Mouse (Mus musculus) liver, embryonic 12.5 days (tissue): ENCODE measurements around the gene Adig. TPM values are rescaled to one million over a fixed set of nuclear protein-coding genes. Genes with fewer than 3 reads are reported as not detected.

ENCODE experiments used
- ATAC-seq: fragments of 200-750 bp; cut with Nextera tagmentation; 2 replicates; pipeline ENCODE4 v1.8.0; 2017; ENCODE audit warnings: moderate number of reproducible peaks, mild to moderate bottlenecking, moderate library complexity
- H3K27ac ChIP-seq: fragments of 300-500 bp; sonication (generic); 2 replicates; pipeline ENCODE4 v1.5.1; 2016; ENCODE audit warnings: mild to moderate bottlenecking
- H3K27me3 ChIP-seq: fragments of 300-500 bp; sonication (generic); replicated peaks from 2 replicates; pipeline ENCODE4 v1.6.1; 2016; ENCODE audit warnings: mild to moderate bottlenecking, moderate library complexity
- H3K36me3 ChIP-seq: fragments of 300-500 bp; sonication (generic); 2 replicates; pipeline ENCODE4 v1.6.1; 2016; ENCODE audit warnings: mild to moderate bottlenecking, moderate library complexity
- H3K4me1 ChIP-seq: fragments of 300-500 bp; sonication (generic); 2 replicates; pipeline ENCODE4 v1.6.1; 2016
- H3K4me2 ChIP-seq: fragments of 300-500 bp; sonication (generic); 2 replicates; pipeline ENCODE4 v1.6.1; 2016; ENCODE audit warnings: mild to moderate bottlenecking, moderate library complexity
- H3K4me3 ChIP-seq: fragments of 300-500 bp; sonication (generic); 2 replicates; pipeline ENCODE4 v1.5.1; 2016; ENCODE audit warnings: mild to moderate bottlenecking, moderate library complexity
- H3K9ac ChIP-seq: fragments of 300-500 bp; sonication (generic); 2 replicates; pipeline ENCODE4 v1.6.1; 2016; ENCODE audit warnings: mild to moderate bottlenecking, moderate library complexity
- H3K9me3 ChIP-seq: fragments of 300-500 bp; sonication (generic); replicated peaks from 2 replicates; pipeline ENCODE4 v1.6.1; 2016; ENCODE audit warnings: mild to moderate bottlenecking, moderate library complexity
- WGBS: fragments of 180-500 bp; shearing (Covaris S2); methylation state at CpG from one replicate; pipeline ENCODE4 v1.1.7; 2016; ENCODE audit not compliant: insufficient replicate concordance; 5-methylcytosine and 5-hydroxymethylcytosine counted together
- polyA plus RNA-seq: library from polyadenylated mRNA; unstranded; fragments of >200 nt; fragmentation: Nextera tagmentation; extraction: Ambion mirVana; gene quantifications from 2 replicates; pipeline ENCODE4 v1.2.1, GENCODE M21; 2016

Gene Adig
- polyA plus RNA-seq, 1 experiment from 2014 or later, result not detected

DNA sequence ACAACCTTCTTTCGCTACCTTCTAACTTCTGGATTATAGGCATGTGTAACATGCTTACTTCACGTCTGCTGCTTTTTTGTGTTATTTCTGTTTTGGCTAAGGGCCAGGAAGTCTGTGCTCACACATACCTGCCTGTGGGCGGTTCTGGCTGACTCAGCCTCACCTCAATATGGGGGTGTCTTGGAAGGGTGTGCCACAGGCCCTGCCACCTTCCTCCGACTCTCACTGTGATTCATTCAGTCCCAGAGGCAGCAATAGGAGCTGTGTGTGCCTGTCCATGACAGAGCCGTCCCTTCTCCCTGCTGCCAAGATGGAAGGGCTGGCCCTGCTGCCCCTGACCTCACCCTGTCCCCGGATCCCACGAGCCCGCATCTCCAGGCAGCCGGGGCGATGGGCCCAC, 10.1 kb downstream of the Adig start, which contains the start of gene Arhgap40:
Arhgap40 (plus strand) TSS at position 269 of the 400 bp plus-strand sequence.
- Histone ChIP-seq H3K36me3 (no peaks in the 10 kb centered on the region), H3K9ac (no peak within 1 kb of the TSS), H3K9me3 (no peaks in the 10 kb centered on the region), H3K4me1 (no peaks in the 10 kb centered on the region), H3K27ac (no peak within 1 kb of the TSS), H3K4me2 (no peak within 1 kb of the TSS), H3K27me3 (no peaks in the 10 kb centered on the region), H3K4me3 (no peak within 1 kb of the TSS)
- 69% methylated on average over 10 of the region's 10 CpGs for WGBS
- ATAC-seq, result no peak

DNA sequence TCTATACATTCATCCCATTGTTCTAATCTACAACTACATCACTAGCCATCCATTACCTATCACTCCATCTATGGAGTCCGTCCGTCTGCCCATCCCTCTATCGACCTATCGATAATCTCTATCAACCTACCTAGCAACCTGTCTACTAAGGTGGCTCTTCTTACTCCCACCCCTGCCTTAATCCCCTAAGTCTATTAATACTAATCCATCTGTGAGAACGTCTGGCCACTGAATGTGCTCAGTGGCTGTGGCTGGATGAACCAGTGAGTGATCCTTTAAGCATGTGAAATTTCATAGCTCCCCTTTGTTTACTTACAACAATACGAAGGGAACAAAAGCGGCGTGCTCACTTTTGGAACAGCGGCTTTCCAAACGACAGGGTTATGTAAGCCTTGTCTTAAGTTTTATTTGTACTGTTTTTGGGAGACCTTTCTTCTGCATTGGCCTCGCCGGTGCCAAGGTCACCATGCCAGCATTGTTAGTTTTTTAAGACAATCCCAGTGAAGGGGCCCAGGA, 11.5 kb downstream of the Adig start:
- H3K9me3 ChIP-seq, result no peaks in the 10 kb centered on the region
- H3K4me3 ChIP-seq, result no peak overlapping the region
- 75% methylated on average over 12 of the region's 12 CpGs for WGBS
- no peak for ATAC-seq
- H3K27me3 ChIP-seq, result no peaks in the 10 kb centered on the region
- no peak overlapping the region for H3K4me2 ChIP-seq
- no peak overlapping the region for H3K27ac ChIP-seq
- no peak overlapping the region for H3K9ac ChIP-seq
- H3K36me3 ChIP-seq, result no peaks in the 10 kb centered on the region
- no peaks in the 10 kb centered on the region for H3K4me1 ChIP-seq

DNA sequence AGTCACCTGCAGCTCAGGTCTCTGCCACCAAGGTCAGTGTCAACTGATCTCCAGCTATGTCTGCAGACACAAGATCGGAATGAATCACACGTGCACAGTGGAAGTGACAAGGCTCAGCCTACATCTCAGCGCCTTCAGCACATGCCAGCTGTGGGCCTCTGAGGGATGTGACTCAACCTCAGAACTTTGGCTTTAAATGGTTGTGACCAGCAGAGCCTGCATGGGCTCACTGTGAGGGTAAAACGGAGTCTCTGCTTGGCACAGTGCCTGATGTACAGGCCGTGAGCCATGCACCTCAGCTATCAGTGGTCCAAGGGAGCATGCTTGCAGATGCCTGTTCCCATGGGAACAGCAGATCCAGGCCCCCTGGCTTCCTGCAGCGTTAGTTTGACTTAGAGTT, 16.2 kb downstream of the Adig start:
- H3K9ac ChIP-seq, result no peak overlapping the region
- no peak overlapping the region for H3K4me3 ChIP-seq
- H3K9me3 ChIP-seq, result no peaks in the 10 kb centered on the region
- no peak overlapping the region for H3K4me2 ChIP-seq
- no peaks in the 10 kb centered on the region for H3K4me1 ChIP-seq
- no peaks in the 10 kb centered on the region for H3K36me3 ChIP-seq
- no peak for ATAC-seq
- H3K27ac ChIP-seq, result no peak overlapping the region
- no peaks in the 10 kb centered on the region for H3K27me3 ChIP-seq
- 57% methylated on average over 6 of the region's 6 CpGs for WGBS

DNA sequence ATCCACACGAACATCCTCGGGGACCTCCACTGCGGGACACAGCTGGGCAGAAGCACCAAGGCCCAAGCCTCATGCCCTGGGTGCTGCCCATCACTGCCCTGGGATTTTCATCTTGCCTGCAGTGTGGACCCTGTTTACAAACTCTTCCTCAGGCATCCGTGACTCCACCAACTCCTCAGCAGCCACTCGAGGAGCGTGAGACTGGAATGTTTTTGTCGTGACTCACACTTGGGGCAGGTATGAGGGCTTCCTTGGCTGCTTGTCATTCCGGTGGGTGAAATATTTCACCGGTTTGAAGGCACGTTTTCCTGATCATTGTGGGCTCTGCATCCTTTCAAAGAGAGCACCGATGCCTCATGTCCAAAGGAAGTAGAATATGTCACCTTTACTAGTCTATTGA, 16.7 kb downstream of the Adig start:
- Histone ChIP-seq H3K27ac (no peak overlapping the region), H3K4me2 (no peak overlapping the region), H3K27me3 (no peaks in the 10 kb centered on the region), H3K9ac (no peak overlapping the region), H3K9me3 (no peaks in the 10 kb centered on the region), H3K4me1 (no peaks in the 10 kb centered on the region), H3K4me3 (no peak overlapping the region), H3K36me3 (no peaks in the 10 kb centered on the region)
- ATAC-seq, result no peak
- WGBS, result 61% methylated on average over 11 of the region's 11 CpGs

DNA sequence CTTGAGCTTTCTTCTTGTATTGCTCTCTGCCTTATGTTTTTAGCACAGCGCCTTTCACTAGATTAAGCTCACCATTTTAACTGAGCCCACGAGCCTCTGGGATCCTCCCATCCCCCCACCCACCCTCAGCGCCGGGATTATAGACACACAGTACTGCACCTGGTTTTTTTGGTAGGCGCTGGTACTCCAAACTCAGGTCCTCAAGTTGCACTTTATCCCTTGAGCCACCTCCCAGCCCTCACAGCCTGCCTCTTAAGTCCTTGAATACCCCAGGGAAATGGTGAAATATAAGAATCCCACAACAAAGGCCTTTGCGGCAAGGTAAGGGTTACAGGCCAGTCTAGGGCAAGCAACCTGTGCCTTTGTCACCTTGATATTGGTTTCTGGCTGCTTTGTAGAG, 17.4 kb downstream of the Adig start:
- 74% methylated on average over 6 of the region's 6 CpGs for WGBS
- Histone ChIP-seq H3K9me3 (no peaks in the 10 kb centered on the region), H3K36me3 (no peaks in the 10 kb centered on the region), H3K4me2 (no peak overlapping the region), H3K27me3 (no peaks in the 10 kb centered on the region), H3K4me3 (no peak overlapping the region), H3K9ac (no peak overlapping the region), H3K27ac (no peak overlapping the region), H3K4me1 (no peaks in the 10 kb centered on the region)
- no peak for ATAC-seq

DNA sequence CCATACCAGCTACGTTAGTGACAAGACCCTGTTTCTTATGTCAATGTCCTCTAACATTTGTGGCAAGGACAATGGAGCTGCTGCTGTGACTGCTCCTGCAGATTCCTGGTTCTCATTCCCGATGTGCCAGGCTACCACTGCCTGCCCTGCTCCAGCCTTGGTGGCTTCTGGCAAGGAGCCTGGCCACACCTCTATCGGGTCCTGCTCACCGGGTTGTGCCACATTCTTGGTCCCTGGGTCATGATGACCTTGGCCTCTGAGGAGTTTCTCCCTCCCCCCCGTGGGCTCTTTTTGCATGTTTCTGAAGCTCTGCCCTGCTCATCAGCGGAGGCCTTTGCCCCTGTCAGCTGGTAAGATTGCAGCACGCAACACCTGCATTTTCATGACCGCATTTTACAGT, 20.6 kb downstream of the Adig start:
- Histone ChIP-seq H3K27ac (no peak overlapping the region), H3K36me3 (no peaks in the 10 kb centered on the region), H3K4me3 (no peak overlapping the region), H3K4me1 (no peaks in the 10 kb centered on the region), H3K27me3 (no peaks in the 10 kb centered on the region), H3K9ac (no peak overlapping the region), H3K9me3 (no peaks in the 10 kb centered on the region), H3K4me2 (no peak overlapping the region)
- ATAC-seq, result no peak
- WGBS, result 69% methylated on average over 8 of the region's 8 CpGs

DNA sequence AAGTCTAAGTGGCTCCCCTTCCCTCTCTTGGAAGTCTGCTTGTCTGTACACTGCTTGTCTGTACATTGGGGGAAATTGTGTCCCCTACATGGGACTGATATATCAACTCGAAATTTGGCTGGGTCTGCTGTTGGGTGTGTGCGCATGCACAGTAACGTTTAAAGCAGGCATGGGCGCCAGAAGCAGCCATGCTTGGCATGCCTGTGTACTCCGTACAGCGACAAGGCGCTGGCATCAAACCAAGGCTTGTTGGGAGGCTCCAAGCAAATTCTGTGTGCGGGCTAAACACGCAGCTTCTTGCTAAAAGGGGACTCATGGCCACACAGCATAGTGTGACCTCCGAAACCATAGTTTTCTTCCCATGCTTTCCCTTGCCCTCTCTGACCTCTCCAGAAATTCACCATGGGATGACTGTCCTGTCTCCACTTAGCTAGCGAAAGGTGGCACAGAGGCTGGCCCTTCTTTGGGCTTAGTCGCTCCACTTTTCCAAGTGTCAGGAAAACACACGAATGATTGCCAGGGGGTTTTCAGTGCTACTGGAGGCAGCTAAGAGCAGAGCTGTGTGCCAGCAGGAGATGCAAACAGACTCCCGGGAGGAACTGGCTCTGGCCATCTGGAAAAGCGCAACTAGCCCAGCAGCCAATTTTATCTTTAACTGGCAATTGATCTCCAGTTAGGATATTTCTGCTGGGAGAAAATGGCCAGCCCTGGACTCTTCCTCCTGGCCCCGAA, 21.9 kb downstream of the Adig start:
- H3K36me3 ChIP-seq, result no peaks in the 10 kb centered on the region
- no peak overlapping the region for H3K4me2 ChIP-seq
- no peak overlapping the region for H3K4me3 ChIP-seq
- 73% methylated on average over 16 of the region's 16 CpGs for WGBS
- ATAC-seq, result no peak
- H3K27me3 ChIP-seq, result no peaks in the 10 kb centered on the region
- H3K27ac ChIP-seq, result no peak overlapping the region
- H3K9ac ChIP-seq, result no peak overlapping the region
- H3K9me3 ChIP-seq, result no peaks in the 10 kb centered on the region
- no peaks in the 10 kb centered on the region for H3K4me1 ChIP-seq

DNA sequence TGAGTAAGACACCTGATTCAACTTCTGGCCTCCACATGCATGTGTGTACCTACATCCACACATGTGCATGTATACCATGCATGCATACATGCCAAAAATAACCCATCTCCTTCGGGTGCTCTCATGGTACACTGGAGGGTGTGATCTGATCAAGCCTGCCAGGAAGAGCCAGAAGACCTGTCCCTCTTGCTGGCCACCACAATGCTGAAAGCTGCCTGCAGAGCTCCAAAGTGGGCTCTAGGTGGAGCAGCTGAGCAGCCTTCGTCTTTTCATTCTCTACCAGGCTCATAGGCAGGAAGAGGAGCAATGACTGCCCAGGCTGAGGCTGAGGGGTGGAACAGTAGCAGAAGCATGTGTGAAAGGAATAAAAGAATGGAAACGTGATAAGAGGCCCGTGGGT, 31.7 kb downstream of the Adig start:
- Histone ChIP-seq H3K27ac (no peak overlapping the region), H3K9me3 (no peaks in the 10 kb centered on the region), H3K4me2 (no peak overlapping the region), H3K9ac (no peak overlapping the region), H3K27me3 (peaks cover 4% of the 10 kb centered on the region; the same call in 1 of the 2 replicates), H3K36me3 (no peaks in the 10 kb centered on the region), H3K4me3 (no peak overlapping the region), H3K4me1 (no peaks in the 10 kb centered on the region)
- ATAC-seq, result no peak
- WGBS, result 9% methylated on average over 4 of the region's 4 CpGs

DNA sequence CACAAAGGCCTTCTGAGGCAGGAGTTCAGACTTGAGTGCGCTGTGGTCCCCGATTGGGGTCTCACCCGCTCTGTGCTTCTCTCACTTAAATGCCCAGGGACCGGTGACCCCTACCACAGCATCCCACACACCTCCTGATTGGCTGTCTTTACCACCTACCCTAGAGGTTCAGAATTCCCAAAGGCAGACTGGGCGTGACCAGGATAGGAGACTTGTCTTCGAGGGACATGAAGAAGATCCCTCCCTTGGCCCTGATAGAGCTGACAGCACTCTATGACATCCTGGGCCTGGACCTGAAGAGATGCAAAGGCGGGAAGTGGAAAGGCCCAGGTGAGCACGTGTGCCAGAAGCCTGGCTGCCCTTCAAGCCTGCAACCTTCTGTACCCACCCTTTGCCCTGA, 32.1 kb downstream of the Adig start:
- WGBS, result 61% methylated on average over 8 of the region's 8 CpGs
- no peak overlapping the region for H3K9ac ChIP-seq
- ATAC-seq, result no peak

DNA sequence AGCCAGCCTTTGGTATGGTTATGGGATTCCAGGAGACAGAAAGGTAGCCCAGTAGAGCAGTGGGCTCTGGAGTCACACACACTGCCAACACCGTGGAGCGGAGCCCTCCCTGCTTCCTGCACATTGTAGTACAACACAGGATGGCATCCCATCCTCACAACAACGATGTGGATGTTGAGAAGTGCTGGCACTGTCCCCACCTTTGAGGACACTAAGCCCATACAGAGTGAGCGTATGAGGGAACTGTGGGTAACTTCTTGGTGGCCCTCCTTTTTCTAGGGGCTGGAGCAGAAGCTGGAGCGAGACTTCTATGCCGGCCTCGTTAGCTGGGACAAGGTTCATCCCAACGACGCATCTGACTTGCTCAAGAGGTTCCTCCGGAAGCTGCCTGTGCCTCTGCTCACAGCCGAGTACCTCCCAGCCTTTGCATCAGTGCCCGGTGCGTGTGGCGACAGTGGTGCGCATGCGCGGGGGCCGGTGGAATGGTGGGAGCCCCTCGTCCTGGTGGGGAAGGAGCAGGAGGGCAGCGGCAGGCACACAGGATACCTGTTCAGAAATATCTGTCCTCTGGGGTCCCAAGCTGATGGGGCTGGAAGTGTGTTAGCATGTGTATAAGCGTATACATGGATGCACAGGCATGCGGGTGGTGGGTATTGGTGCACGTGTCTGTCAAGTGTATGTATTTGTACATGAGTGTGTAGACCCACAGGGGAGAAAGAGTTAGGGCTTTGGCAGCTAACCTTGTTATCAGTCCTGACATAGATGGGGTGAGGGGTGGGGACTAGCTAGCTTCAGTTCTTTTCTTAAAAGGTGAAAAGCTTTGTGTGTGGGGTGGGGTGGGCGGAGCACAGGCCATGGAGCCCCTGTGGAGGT, 37.3 kb downstream of the Adig start:
- no peaks in the 10 kb centered on the region for H3K9me3 ChIP-seq
- no peaks in the 10 kb centered on the region for H3K36me3 ChIP-seq
- no peaks in the 10 kb centered on the region for H3K4me1 ChIP-seq
- no peak for ATAC-seq
- WGBS, result 48% methylated on average over 24 of the region's 24 CpGs
- H3K27me3 ChIP-seq, result peaks cover 26% of the 10 kb centered on the region
- peak overlapping the region; percentile 8; the same call in 1 of the 2 replicates for H3K4me2 ChIP-seq
- no peak overlapping the region for H3K9ac ChIP-seq
- no peak overlapping the region for H3K27ac ChIP-seq
- H3K4me3 ChIP-seq, result no peak overlapping the region

More for the DNA sequence above, 32.1 kb downstream of the Adig start:
- Histone ChIP-seq H3K4me3 (no peak overlapping the region), H3K27me3 (peaks cover 9% of the 10 kb centered on the region), H3K9me3 (no peaks in the 10 kb centered on the region), H3K36me3 (no peaks in the 10 kb centered on the region), H3K27ac (no peak overlapping the region), H3K4me1 (no peaks in the 10 kb centered on the region), H3K4me2 (no peak overlapping the region)

DNA sequence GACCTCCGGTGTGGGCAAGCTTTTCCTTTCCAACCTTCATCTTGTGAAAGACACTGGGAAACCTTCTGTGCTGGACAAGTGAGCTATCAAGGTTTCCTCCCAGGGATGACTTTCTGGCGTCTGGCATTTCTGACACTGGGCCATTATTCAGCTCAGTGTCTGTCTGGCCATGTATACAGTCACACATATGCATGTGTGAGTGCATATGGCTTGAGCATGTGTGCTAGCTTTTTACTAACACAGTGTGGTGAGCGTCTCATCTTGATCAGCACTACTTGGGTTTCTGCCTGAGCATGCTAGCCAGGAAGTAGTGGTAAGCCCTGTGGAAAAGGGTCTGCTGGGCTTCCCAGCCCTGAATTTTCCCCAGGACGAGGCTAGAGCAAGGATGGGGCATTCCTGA, 38.9 kb downstream of the Adig start:
- ATAC-seq, result no peak
- H3K4me3 ChIP-seq, result no peak overlapping the region
- H3K9ac ChIP-seq, result no peak overlapping the region
- 41% methylated on average over 4 of the region's 4 CpGs for WGBS
- no peaks in the 10 kb centered on the region for H3K9me3 ChIP-seq
- peaks cover 26% of the 10 kb centered on the region for H3K27me3 ChIP-seq
- H3K36me3 ChIP-seq, result no peaks in the 10 kb centered on the region
- no peak overlapping the region for H3K27ac ChIP-seq
- H3K4me1 ChIP-seq, result no peaks in the 10 kb centered on the region
- H3K4me2 ChIP-seq, result no peak overlapping the region

DNA sequence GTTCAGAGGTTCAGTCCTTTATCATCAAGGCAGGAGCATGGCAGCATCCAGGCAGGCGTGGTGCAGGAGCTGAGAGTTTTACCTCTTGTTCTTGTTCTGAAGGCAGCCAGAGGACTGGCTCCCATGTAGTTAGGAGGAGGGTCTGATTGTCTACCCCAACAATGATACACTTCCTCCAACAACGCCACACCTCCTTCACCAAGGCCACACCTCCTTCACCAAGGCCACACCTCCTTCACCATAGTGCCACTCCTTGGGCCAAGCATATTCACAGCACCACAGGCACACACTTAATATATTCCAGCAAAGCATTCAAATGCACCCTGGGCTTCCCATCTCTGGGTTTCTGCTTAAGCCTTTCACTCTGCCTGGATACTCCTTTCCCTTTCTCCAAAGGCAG, 42.9 kb downstream of the Adig start:
- no peak overlapping the region for H3K27ac ChIP-seq
- H3K9ac ChIP-seq, result no peak overlapping the region
- no peaks in the 10 kb centered on the region for H3K36me3 ChIP-seq
- 36% methylated on average over 2 of the region's 2 CpGs for WGBS
- no peak for ATAC-seq
- no peaks in the 10 kb centered on the region for H3K4me1 ChIP-seq
- H3K4me3 ChIP-seq, result no peak overlapping the region
- peaks cover 35% of the 10 kb centered on the region; the same call in 1 of the 2 replicates for H3K27me3 ChIP-seq
- no peak overlapping the region for H3K4me2 ChIP-seq
- no peaks in the 10 kb centered on the region for H3K9me3 ChIP-seq
